Mouse (Mus musculus) small intestine, adult 2 months (tissue): ENCODE results near the gene Sertad1. TPM values are rescaled to one million over a fixed set of nuclear protein-coding genes. Genes with fewer than 3 reads are reported as not detected.
A peak's percentile ranks its signal among the peaks of the same experiment; 100 is the strongest.

Experiments used
- H3K27ac ChIP-seq: fragments of 200-500 bp; 2 replicates; pipeline ENCODE4 v1.5.1; 2012; ENCODE audit warnings: low read depth, low read length, control low read depth, inconsistent platforms; ENCODE audit not compliant: insufficient read depth
- H3K27me3 ChIP-seq: fragments of 200-500 bp; 2 replicates; pipeline ENCODE4 v1.6.1; 2012; ENCODE audit warnings: mild to moderate bottlenecking, moderate library complexity, low read length, inconsistent platforms; ENCODE audit not compliant: control insufficient read depth, insufficient read depth
- H3K36me3 ChIP-seq: fragments of 200-500 bp; 2 replicates; pipeline ENCODE4 v1.6.1; 2012; ENCODE audit warnings: mild to moderate bottlenecking, low read length, control low read depth, inconsistent platforms; ENCODE audit not compliant: control insufficient read depth, insufficient read depth
- H3K4me1 ChIP-seq: fragments of 200-500 bp; 2 replicates; pipeline ENCODE4 v1.6.1; 2012; ENCODE audit warnings: low read length, inconsistent platforms, mixed read lengths; ENCODE audit not compliant: control insufficient read depth, insufficient read depth, insufficient read length
- H3K4me3 ChIP-seq: fragments of 200-500 bp; 2 replicates; pipeline ENCODE4 v1.5.1; 2012; ENCODE audit warnings: low read depth, mild to moderate bottlenecking, control low read depth, inconsistent platforms, low read length, moderate library complexity
- CTCF ChIP-seq: fragments of 200-500 bp; IDR thresholded peaks from 2 replicates; pipeline ENCODE4 v1.5.1; 2012; ENCODE audit warnings: low read depth, mild to moderate bottlenecking, control low read depth, inconsistent platforms, low read length, moderate library complexity, mixed read lengths; ENCODE audit not compliant: insufficient replicate concordance, insufficient read length; ENCODE audit errors: extremely low read depth
- POLR2A ChIP-seq: fragments of 200-500 bp; IDR thresholded peaks from 2 replicates; pipeline ENCODE4 v1.6.1; 2012; ENCODE audit warnings: low read depth, mild to moderate bottlenecking, control low read depth, inconsistent platforms, low read length, moderate library complexity
- WGBS: fragments of 180-500 bp; shearing (Covaris S2); methylation state at CpG from one replicate; pipeline ENCODE4 v1.1.7; 2018; 5-methylcytosine and 5-hydroxymethylcytosine counted together
- polyA plus RNA-seq: library from polyadenylated mRNA; depleted of rRNA; stranded (reverse); fragments of >200 nt; gene quantifications from 2 replicates; pipeline ENCODE4 v1.2.3, GENCODE M21; 2012

The Sertad1 gene
- polyA plus RNA-seq, 1 experiment = 156 TPM

GRCm38 (mm10) chr7:27506765-27507370, 20.2 kb downstream of the Sertad1 start:
- no peak for TF ChIP-seq CTCF
- no peak for TF ChIP-seq POLR2A
- no peak overlapping the region for H3K27ac ChIP-seq
- no peaks in the 10 kb centered on the region for H3K27me3 ChIP-seq
- no peaks in the 10 kb centered on the region for H3K36me3 ChIP-seq
- H3K4me3 ChIP-seq = no peak overlapping the region
- H3K4me1 ChIP-seq = peaks cover 10% of the 10 kb centered on the region; the same call in 1 of the 2 replicates
- WGBS = 61% methylated on average over 9 of the region's 9 CpGs

DNA sequence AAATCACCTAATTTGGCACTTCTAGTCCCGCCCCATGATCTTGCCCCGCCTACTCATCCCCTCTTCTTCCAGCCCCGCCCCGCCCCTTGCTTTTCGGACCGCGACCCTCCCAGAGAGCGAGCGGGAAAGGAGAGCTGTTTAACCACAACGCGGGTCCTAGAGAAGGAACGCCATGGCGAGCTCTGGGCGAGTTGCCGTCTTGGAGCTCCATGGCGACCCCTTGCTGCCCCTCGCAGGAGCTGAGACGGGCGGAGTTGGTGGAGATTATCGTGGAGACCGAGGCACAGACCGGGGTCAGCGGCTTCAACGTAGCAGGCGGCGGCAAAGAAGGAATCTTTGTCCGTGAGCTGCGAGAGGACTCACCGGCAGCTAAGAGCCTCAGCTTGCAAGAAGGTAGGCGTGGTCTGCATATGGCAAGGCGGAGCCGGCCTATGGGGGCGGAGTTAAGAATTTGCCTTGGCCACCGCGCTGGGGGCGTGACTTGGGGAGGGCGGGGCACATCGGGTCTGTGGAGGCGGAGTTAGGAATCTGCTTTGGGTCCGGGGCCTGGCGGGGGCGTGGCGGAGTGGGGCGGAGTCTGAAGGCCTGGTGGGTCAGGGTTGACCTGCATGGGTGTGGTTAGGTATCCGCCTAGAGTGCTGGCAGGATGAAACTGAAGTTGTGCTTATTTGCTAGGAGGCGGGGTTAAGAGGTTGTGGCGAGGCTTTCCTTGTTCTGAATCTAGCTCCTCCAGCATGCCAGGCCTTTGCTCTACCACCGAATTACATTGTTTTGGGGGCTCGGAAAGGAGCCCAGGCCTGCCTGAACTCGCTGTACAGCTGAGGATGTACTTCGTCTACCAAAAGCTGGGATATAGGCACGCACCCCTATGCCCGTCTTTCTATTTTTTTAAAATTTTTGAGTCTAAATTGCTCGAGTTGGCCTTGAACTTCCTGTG, 21.3 kb downstream of the Sertad1 start:
- peak overlapping the region; percentile 83 for H3K4me3 ChIP-seq
- peak overlapping the region; percentile 97 for H3K27ac ChIP-seq
- H3K36me3 ChIP-seq = no peaks in the 10 kb centered on the region
- peaks cover 8% of the 10 kb centered on the region; the same call in 1 of the 2 replicates for H3K4me1 ChIP-seq
- under 1% methylated on average over 53 of the region's 54 CpGs for WGBS
- no peaks in the 10 kb centered on the region for H3K27me3 ChIP-seq
- TF ChIP-seq CTCF (no peak), POLR2A (peak; percentile 56)

DNA sequence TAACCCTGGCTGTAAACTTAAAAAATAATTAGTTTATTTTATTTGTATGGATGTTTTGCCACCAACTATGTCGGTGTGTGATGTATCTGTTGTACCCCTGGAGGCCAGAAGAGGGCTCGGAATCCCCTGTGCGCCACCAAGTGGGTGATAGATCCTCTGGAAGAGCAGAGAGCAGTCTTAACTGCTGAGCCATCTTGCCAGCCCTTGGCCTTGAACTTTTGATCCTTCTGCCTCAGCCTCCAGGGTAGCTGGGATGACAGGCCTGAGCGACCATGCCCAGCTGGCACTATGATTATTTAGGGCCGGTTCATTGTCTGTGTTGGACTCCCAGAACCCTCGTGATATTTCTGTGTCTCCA, 21.9 kb downstream of the Sertad1 start:
- H3K27me3 ChIP-seq = no peaks in the 10 kb centered on the region
- H3K27ac ChIP-seq = peak overlapping the region; percentile 80
- H3K36me3 ChIP-seq = no peaks in the 10 kb centered on the region
- peaks cover 5% of the 10 kb centered on the region; the same call in 1 of the 2 replicates for H3K4me1 ChIP-seq
- H3K4me3 ChIP-seq = no peak overlapping the region
- WGBS = 13% methylated on average over 6 of the region's 6 CpGs
- peak; percentile 75; the same call in 1 of the 2 replicates for TF ChIP-seq CTCF
- TF ChIP-seq POLR2A = no peak

DNA sequence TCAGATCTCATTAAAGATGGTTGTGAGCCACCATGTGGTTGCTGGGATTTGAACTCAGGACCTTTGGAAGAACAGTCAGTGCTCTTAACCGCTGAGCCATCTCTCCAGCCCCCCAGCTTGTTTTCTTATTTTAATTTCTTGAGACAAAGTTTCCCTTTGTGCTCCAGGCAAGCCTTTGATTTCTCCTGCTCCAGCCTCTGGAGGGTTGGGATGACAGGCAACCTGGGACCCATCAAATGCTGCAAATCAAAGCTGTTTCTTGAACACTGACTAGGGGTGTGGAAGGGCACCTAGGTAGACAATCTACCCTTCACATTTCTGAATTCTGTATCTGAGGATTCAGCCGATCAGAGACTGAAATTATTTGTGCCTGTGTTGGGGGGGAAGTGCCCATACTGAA, 24.1 kb downstream of the Sertad1 start:
- TF ChIP-seq POLR2A (no peak), CTCF (no peak)
- no peaks in the 10 kb centered on the region for H3K36me3 ChIP-seq
- H3K4me1 ChIP-seq = peaks cover 6% of the 10 kb centered on the region
- H3K4me3 ChIP-seq = no peak overlapping the region
- H3K27me3 ChIP-seq = no peaks in the 10 kb centered on the region
- 96% methylated on average over 2 of the region's 2 CpGs for WGBS
- H3K27ac ChIP-seq = no peak overlapping the region

DNA sequence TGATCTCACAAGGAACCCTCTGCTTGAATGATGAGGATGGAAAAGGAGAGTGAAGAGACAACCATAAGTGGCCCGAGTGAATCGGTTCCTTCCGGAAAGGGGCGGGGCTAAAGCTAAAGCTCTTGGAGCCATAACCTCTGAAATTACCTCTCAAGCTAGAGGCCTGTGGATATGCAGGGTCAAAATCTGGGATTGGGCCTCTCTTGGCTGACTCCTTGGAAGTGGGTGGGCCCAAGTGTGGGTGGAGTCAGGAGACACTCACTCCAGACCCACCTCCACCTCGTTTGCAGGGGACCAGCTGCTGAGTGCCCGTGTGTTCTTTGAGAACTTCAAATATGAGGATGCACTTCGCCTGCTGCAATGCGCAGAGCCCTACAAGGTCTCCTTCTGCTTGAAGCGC, 28.3 kb downstream of the Sertad1 start:
- TF ChIP-seq CTCF (no peak), POLR2A (no peak)
- Histone ChIP-seq H3K4me1 (peaks cover 2% of the 10 kb centered on the region; the same call in 1 of the 2 replicates), H3K27ac (no peak overlapping the region), H3K4me3 (no peak overlapping the region), H3K36me3 (no peaks in the 10 kb centered on the region), H3K27me3 (no peaks in the 10 kb centered on the region)
- WGBS = 67% methylated on average over 9 of the region's 9 CpGs

DNA sequence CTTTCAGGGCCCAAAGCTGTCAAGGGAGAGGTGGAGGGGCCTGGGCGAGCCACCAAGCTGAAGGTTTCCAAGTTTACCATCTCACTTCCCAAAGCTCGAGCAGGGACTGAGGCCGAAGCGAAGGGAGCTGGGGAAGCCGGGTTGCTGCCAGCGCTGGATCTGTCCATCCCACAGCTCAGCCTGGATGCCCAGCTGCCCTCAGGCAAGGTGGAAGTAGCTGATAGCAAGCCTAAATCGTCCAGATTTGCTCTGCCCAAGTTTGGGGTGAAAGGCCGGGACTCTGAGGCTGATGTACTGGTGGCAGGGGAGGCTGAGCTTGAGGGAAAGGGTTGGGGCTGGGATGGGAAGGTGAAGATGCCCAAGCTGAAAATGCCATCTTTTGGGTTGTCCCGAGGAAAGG, 31.6 kb downstream of the Sertad1 start:
- no peaks in the 10 kb centered on the region for H3K27me3 ChIP-seq
- TF ChIP-seq CTCF = no peak
- no peak for TF ChIP-seq POLR2A
- H3K36me3 ChIP-seq = no peaks in the 10 kb centered on the region
- WGBS = 80% methylated on average over 9 of the region's 9 CpGs
- H3K27ac ChIP-seq = no peak overlapping the region
- H3K4me1 ChIP-seq = peaks cover 8% of the 10 kb centered on the region
- H3K4me3 ChIP-seq = no peak overlapping the region

- peaks cover 7% of the 10 kb centered on the region; the same call in 1 of the 2 replicates for H3K4me1 ChIP-seq
- H3K36me3 ChIP-seq = no peaks in the 10 kb centered on the region
- no peaks in the 10 kb centered on the region for H3K27me3 ChIP-seq
- no peak overlapping the region for H3K4me3 ChIP-seq
- TF ChIP-seq POLR2A = no peak
- no peak for TF ChIP-seq CTCF
- H3K27ac ChIP-seq = no peak overlapping the region
Observed at GRCm38 (mm10) chr7:27520104-27520503, 33.4 kb downstream of the Sertad1 start.
